Mouse (Mus musculus): ENCODE data around the gene Antxr2. TPM values are rescaled to one million over a fixed set of nuclear protein-coding genes. Genes with fewer than 3 reads are reported as not detected.

The Antxr2 gene
- polyA plus RNA-seq, 1 experiment = 33.6 TPM

GRCm38 (mm10) chr5:97846503-97846902 lies 184.3 kb downstream of the Antxr2 start:
- H3ac ChIP-seq (ENCODE audit: control insufficient read depth, insufficient read length, low read depth) = no peak overlapping the region

GRCm38 (mm10) chr5:97842016-97842415 lies 188.8 kb downstream of the Antxr2 start:
- Histone ChIP-seq H3ac (ENCODE audit: control insufficient read depth, insufficient read length, low read depth) (no peak overlapping the region), H3K27me3 (ENCODE audit: control insufficient read depth, insufficient read depth, insufficient read length) (no peaks in the 10 kb centered on the region), H3K79me2 (ENCODE audit: control insufficient read depth, insufficient read depth) (no peaks in the 10 kb centered on the region), H3K36me3 (ENCODE audit: control insufficient read depth, insufficient read depth) (no peaks in the 10 kb centered on the region), H3K79me3 (ENCODE audit: low read depth) (no peaks in the 10 kb centered on the region), H3K4me3 (ENCODE audit: insufficient read depth, poor library complexity, severe bottlenecking) (no peak overlapping the region)
- TF ChIP-seq CEBPB (IDR thresholded peaks at IDR 0.05; ENCODE audit: low read depth) (no peak), FOSL1 (IDR thresholded peaks at IDR 0.05; ENCODE audit: insufficient read depth, low read length, poor library complexity, severe bottlenecking) (no peak), MYOD1 (IDR thresholded peaks at IDR 0.05; ENCODE audit: control insufficient read depth, insufficient read length, low read depth) (no peak), MAX (IDR thresholded peaks at IDR 0.05) (no peak), CTCF (IDR thresholded peaks at IDR 0.05; ENCODE audit: control insufficient read depth, insufficient read depth, insufficient read length) (no peak), MYOG (IDR thresholded peaks at IDR 0.05; ENCODE audit: control insufficient read depth, extremely low read depth, insufficient read length) (no peak), USF1 (IDR thresholded peaks at IDR 0.05; ENCODE audit: low read depth) (no peak)

More at GRCm38 (mm10) chr5:97846503-97846902, 184.3 kb downstream of the Antxr2 start:
- TF ChIP-seq USF1 (IDR thresholded peaks at IDR 0.05; ENCODE audit: low read depth) = peak; percentile 74
- TF ChIP-seq MYOD1 (IDR thresholded peaks at IDR 0.05; ENCODE audit: control insufficient read depth, insufficient read length, low read depth) = no peak
- no peak for TF ChIP-seq FOSL1 (IDR thresholded peaks at IDR 0.05; ENCODE audit: insufficient read depth, low read length, poor library complexity, severe bottlenecking)
- TF ChIP-seq CTCF (IDR thresholded peaks at IDR 0.05; ENCODE audit: control insufficient read depth, insufficient read depth, insufficient read length) = no peak
- no peak for TF ChIP-seq MAX (IDR thresholded peaks at IDR 0.05)
- no peak for TF ChIP-seq MYOG (IDR thresholded peaks at IDR 0.05; ENCODE audit: control insufficient read depth, extremely low read depth, insufficient read length)
- no peaks in the 10 kb centered on the region for H3K27me3 ChIP-seq (ENCODE audit: control insufficient read depth, insufficient read depth, insufficient read length)
- H3K79me3 ChIP-seq (ENCODE audit: low read depth) = no peaks in the 10 kb centered on the region
- no peak overlapping the region for H3K4me3 ChIP-seq (ENCODE audit: insufficient read depth, poor library complexity, severe bottlenecking)
- H3K79me2 ChIP-seq (ENCODE audit: control insufficient read depth, insufficient read depth) = no peaks in the 10 kb centered on the region
- H3K36me3 ChIP-seq (ENCODE audit: control insufficient read depth, insufficient read depth) = no peaks in the 10 kb centered on the region

GRCm38 (mm10) chr5:97839924-97840279 lies 190.9 kb downstream of the Antxr2 start:
- no peaks in the 10 kb centered on the region for H3K27me3 ChIP-seq (ENCODE audit: control insufficient read depth, insufficient read depth, insufficient read length)
- no peak for TF ChIP-seq CTCF (IDR thresholded peaks at IDR 0.05; ENCODE audit: control insufficient read depth, insufficient read depth, insufficient read length)
- no peak for TF ChIP-seq FOSL1 (IDR thresholded peaks at IDR 0.05; ENCODE audit: insufficient read depth, low read length, poor library complexity, severe bottlenecking)
- TF ChIP-seq MAX (IDR thresholded peaks at IDR 0.05) = no peak
- H3K4me3 ChIP-seq (ENCODE audit: insufficient read depth, poor library complexity, severe bottlenecking) = no peak overlapping the region

DNA sequence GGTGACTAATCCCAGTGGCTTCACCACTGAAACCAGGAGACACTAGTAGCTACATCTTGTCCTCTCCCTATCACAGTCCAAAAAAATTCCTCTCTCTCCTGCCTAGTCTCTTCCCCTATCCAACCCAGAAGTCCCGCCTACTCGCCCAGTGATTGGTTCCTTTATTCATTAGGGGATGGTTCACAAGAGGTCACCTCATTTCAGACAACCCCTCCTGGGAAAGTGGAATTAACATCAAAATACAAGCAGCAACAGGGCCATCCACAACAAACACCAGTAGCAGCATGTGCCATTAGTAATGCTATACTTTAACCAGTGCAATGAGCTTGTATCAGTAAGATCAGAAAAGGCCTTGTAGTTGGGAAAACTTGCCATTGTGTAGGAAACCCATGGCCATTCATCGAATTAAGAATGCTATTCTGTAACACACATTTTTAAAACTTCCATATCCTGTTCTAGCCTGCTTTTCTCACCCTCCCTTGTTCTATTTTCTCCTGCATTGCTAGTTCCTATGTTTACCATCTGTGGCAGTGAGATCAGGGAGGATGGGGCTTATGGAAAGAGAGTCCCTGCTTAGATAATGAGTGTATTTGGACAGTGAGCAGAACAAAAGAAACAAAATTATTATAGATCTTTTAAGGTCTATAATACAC lies 191.4 kb downstream of the Antxr2 start:
- no peaks in the 10 kb centered on the region for H3K36me3 ChIP-seq (ENCODE audit: control insufficient read depth, insufficient read depth)
- H3K4me3 ChIP-seq (ENCODE audit: insufficient read depth, poor library complexity, severe bottlenecking) = no peak overlapping the region
- H3K27me3 ChIP-seq (ENCODE audit: control insufficient read depth, insufficient read depth, insufficient read length) = no peaks in the 10 kb centered on the region
- no peaks in the 10 kb centered on the region for H3K79me3 ChIP-seq (ENCODE audit: low read depth)
- no peaks in the 10 kb centered on the region for H3K79me2 ChIP-seq (ENCODE audit: control insufficient read depth, insufficient read depth)
- TF ChIP-seq CEBPB (IDR thresholded peaks at IDR 0.05; ENCODE audit: low read depth) = no peak
- no peak for TF ChIP-seq MAX (IDR thresholded peaks at IDR 0.05)
- no peak for TF ChIP-seq MYOD1 (IDR thresholded peaks at IDR 0.05; ENCODE audit: control insufficient read depth, insufficient read length, low read depth)
- no peak for TF ChIP-seq FOSL1 (IDR thresholded peaks at IDR 0.05; ENCODE audit: insufficient read depth, low read length, poor library complexity, severe bottlenecking)
- TF ChIP-seq CTCF (IDR thresholded peaks at IDR 0.05; ENCODE audit: control insufficient read depth, insufficient read depth, insufficient read length) = no peak
- no peak for TF ChIP-seq MYOG (IDR thresholded peaks at IDR 0.05; ENCODE audit: control insufficient read depth, extremely low read depth, insufficient read length)
- no peak for TF ChIP-seq USF1 (IDR thresholded peaks at IDR 0.05; ENCODE audit: low read depth)
- no peak overlapping the region for H3ac ChIP-seq (ENCODE audit: control insufficient read depth, insufficient read length, low read depth)

More at GRCm38 (mm10) chr5:97839924-97840279, 190.9 kb downstream of the Antxr2 start:
- Histone ChIP-seq H3ac (ENCODE audit: control insufficient read depth, insufficient read length, low read depth) (no peak overlapping the region), H3K79me2 (ENCODE audit: control insufficient read depth, insufficient read depth) (no peaks in the 10 kb centered on the region), H3K79me3 (ENCODE audit: low read depth) (no peaks in the 10 kb centered on the region), H3K36me3 (ENCODE audit: control insufficient read depth, insufficient read depth) (no peaks in the 10 kb centered on the region)

GRCm38 (mm10) chr5:97837333-97837732 lies 193.5 kb downstream of the Antxr2 start:
- Histone ChIP-seq H3K79me3 (ENCODE audit: low read depth) (no peaks in the 10 kb centered on the region), H3ac (ENCODE audit: control insufficient read depth, insufficient read length, low read depth) (no peak overlapping the region), H3K27me3 (ENCODE audit: control insufficient read depth, insufficient read depth, insufficient read length) (no peaks in the 10 kb centered on the region), H3K36me3 (ENCODE audit: control insufficient read depth, insufficient read depth) (no peaks in the 10 kb centered on the region), H3K4me3 (ENCODE audit: insufficient read depth, poor library complexity, severe bottlenecking) (no peak overlapping the region), H3K79me2 (ENCODE audit: control insufficient read depth, insufficient read depth) (no peaks in the 10 kb centered on the region)
- TF ChIP-seq USF1 (IDR thresholded peaks at IDR 0.05; ENCODE audit: low read depth) (no peak), CTCF (IDR thresholded peaks at IDR 0.05; ENCODE audit: control insufficient read depth, insufficient read depth, insufficient read length) (no peak), CEBPB (IDR thresholded peaks at IDR 0.05; ENCODE audit: low read depth) (no peak), MYOD1 (IDR thresholded peaks at IDR 0.05; ENCODE audit: control insufficient read depth, insufficient read length, low read depth) (no peak), FOSL1 (IDR thresholded peaks at IDR 0.05; ENCODE audit: insufficient read depth, low read length, poor library complexity, severe bottlenecking) (no peak), MAX (IDR thresholded peaks at IDR 0.05) (no peak), MYOG (IDR thresholded peaks at IDR 0.05; ENCODE audit: control insufficient read depth, extremely low read depth, insufficient read length) (no peak)

DNA sequence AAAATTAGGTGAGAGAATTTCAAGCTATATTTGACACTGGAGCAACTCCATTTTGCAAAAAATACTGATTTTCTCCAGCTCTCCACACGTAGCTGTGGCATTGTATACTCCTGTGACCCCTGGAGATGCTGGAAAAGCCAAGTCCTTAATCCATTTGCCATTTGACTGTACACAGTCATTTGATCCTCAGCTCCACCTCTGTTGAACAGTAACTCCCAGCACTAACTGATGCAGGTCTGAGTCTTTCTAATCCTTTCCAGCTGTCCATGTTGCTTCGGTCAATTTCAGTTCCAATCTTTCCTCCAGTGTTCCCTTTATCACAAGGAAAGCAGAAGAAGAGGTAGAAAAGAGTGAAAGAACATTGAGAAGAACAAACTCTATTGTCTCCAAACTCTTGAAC lies 195.4 kb downstream of the Antxr2 start:
- Histone ChIP-seq H3K27me3 (ENCODE audit: control insufficient read depth, insufficient read depth, insufficient read length) (no peaks in the 10 kb centered on the region), H3ac (ENCODE audit: control insufficient read depth, insufficient read length, low read depth) (no peak overlapping the region), H3K79me3 (ENCODE audit: low read depth) (no peaks in the 10 kb centered on the region), H3K4me3 (ENCODE audit: insufficient read depth, poor library complexity, severe bottlenecking) (no peak overlapping the region), H3K79me2 (ENCODE audit: control insufficient read depth, insufficient read depth) (no peaks in the 10 kb centered on the region), H3K36me3 (ENCODE audit: control insufficient read depth, insufficient read depth) (no peaks in the 10 kb centered on the region)
- TF ChIP-seq MYOD1 (IDR thresholded peaks at IDR 0.05; ENCODE audit: control insufficient read depth, insufficient read length, low read depth) = no peak
- no peak for TF ChIP-seq USF1 (IDR thresholded peaks at IDR 0.05; ENCODE audit: low read depth)
- no peak for TF ChIP-seq MAX (IDR thresholded peaks at IDR 0.05)
- TF ChIP-seq CEBPB (IDR thresholded peaks at IDR 0.05; ENCODE audit: low read depth) = no peak
- no peak for TF ChIP-seq FOSL1 (IDR thresholded peaks at IDR 0.05; ENCODE audit: insufficient read depth, low read length, poor library complexity, severe bottlenecking)
- TF ChIP-seq CTCF (IDR thresholded peaks at IDR 0.05; ENCODE audit: control insufficient read depth, insufficient read depth, insufficient read length) = no peak
- TF ChIP-seq MYOG (IDR thresholded peaks at IDR 0.05; ENCODE audit: control insufficient read depth, extremely low read depth, insufficient read length) = no peak

Data from C2C12 (cell line).